Mouse (Mus musculus): Measurements from ENCODE around the gene Galr2.
A peak's percentile ranks its signal among the peaks of the same experiment; 100 is the strongest.

The Galr2 gene

GRCm38 (mm10) chr11:116307019-116307725 is 26.4 kb downstream of the Galr2 start, which contains the start of gene Exoc7:
Gene Exoc7 (minus strand): TSS chr11:116307233.
- no peak for DNase-seq (ENCODE audit: low spot score)

GRCm38 (mm10) chr11:116307762-116308531 is 27.2 kb downstream of the Galr2 start:
- no peak for DNase-seq (ENCODE audit: low spot score)

- no peak for DNase-seq (ENCODE audit: low spot score)
Measured at GRCm38 (mm10) chr11:116309601-116310000, 28.9 kb downstream of the Galr2 start.

GRCm38 (mm10) chr11:116311169-116311568 is 30.4 kb downstream of the Galr2 start:
- no peak for DNase-seq (ENCODE audit: low spot score)

- DNase-seq (ENCODE audit: low spot score) = no peak
Measured at GRCm38 (mm10) chr11:116312359-116312758, 31.6 kb downstream of the Galr2 start.

- peak; percentile 94 for DNase-seq (ENCODE audit: low spot score)
Measured at GRCm38 (mm10) chr11:116318719-116319659, 38.2 kb downstream of the Galr2 start.

- DNase-seq (ENCODE audit: low spot score) = no peak
Measured at GRCm38 (mm10) chr11:116326963-116327603, 46.3 kb downstream of the Galr2 start.

GRCm38 (mm10) chr11:116329314-116330210 is 48.8 kb downstream of the Galr2 start:
- no peak for DNase-seq (ENCODE audit: low spot score)

- DNase-seq (ENCODE audit: low spot score) = no peak
Measured at GRCm38 (mm10) chr11:116330211-116330518, 49.4 kb downstream of the Galr2 start.

GRCm38 (mm10) chr11:116332232-116332982 is 51.7 kb downstream of the Galr2 start:
- no peak for DNase-seq (ENCODE audit: low spot score)

GRCm38 (mm10) chr11:116332983-116333270 is 52.2 kb downstream of the Galr2 start:
- DNase-seq (ENCODE audit: low spot score) = no peak
